Mouse (Mus musculus) erythroblast, embryonic 14.5 days (primary cell): ENCODE data around the gene Cacfd1. TPM values are rescaled to one million over a fixed set of nuclear protein-coding genes. Genes with fewer than 3 reads are reported as not detected.

Experiments
- H3K27me3 ChIP-seq: 2 replicates; pipeline ENCODE4 v1.6.1; 2012; ENCODE audit warnings: inconsistent platforms; ENCODE audit not compliant: control insufficient read depth
- H3K36me3 ChIP-seq: 2 replicates; pipeline ENCODE4 v1.6.1; 2012; ENCODE audit warnings: mild to moderate bottlenecking, inconsistent platforms; ENCODE audit not compliant: control insufficient read depth
- H3K4me1 ChIP-seq: 2 replicates; pipeline ENCODE4 v1.6.1; 2012; ENCODE audit warnings: inconsistent platforms; ENCODE audit not compliant: control insufficient read depth
- H3K4me3 ChIP-seq: replicated peaks from 2 replicates; pipeline ENCODE3; 2012; ENCODE audit warnings: moderate library complexity, mild to moderate bottlenecking, inconsistent platforms
- H3K9me3 ChIP-seq: 2 replicates; pipeline ENCODE4 v1.6.1; 2012; ENCODE audit warnings: low read length, inconsistent platforms, mixed read lengths; ENCODE audit not compliant: control insufficient read depth
- GATA1 ChIP-seq: IDR thresholded peaks from 2 replicates; pipeline ENCODE4 v1.6.1; 2012; ENCODE audit warnings: low read length, inconsistent platforms, mixed read lengths
- TAL1 ChIP-seq: IDR thresholded peaks from 3 replicates; pipeline ENCODE4 v1.6.1; 2012; ENCODE audit warnings: low read length, inconsistent platforms, mixed read lengths
- polyA plus RNA-seq: library from polyadenylated mRNA; stranded (reverse); fragments of >175 nt; gene quantifications from 2 replicates; pipeline ENCODE4 v1.2.3, GENCODE M21; 2012

Gene Cacfd1
- polyA plus RNA-seq, 1 experiment = 0.16 TPM

DNA sequence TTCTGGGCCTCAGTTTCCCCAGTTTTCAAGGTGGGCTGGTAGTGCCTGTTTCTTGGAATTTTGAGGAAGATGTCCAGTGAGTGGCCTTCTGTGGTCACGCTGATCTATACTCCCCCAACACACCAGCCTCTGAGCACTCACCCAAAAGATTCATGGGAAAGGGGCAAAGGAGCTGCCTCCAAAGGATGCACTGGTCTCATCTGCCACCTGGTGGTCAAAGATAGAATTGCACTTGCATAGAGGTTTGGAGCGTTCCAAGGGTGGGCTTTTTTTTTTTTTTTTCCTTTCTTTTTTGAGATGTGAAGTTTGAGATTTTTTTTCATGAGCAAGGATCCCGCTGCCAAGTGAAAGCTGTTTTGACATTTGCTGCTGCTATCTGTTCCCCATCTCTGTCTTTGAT, 28.9 kb downstream of the Cacfd1 start:
- Histone ChIP-seq H3K27me3 (no peaks in the 10 kb centered on the region), H3K9me3 (no peaks in the 10 kb centered on the region), H3K4me1 (peaks cover 2% of the 10 kb centered on the region), H3K36me3 (no peaks in the 10 kb centered on the region), H3K4me3 (no peak overlapping the region)
- no peak for TF ChIP-seq GATA1
- TF ChIP-seq TAL1 = no peak

DNA sequence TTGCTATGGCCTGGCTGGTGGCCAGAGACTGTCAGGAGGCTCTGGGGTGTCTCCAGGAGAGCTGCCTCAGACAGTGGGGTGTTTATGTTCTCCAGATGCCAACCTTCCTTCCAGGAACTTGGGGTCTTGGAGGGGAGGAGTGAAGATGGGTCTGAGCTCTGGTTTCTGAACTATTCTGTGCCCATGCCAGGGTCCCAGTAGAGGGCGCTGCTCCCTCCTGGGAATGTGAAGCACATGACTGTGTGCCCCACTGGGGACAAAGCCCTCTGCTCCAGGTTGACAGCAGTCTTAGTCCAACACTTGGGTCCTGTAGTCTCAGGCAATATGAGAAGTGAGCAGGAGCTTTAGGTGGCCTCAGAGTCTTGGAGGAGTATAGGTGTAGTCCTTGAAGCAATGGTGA, 29.6 kb downstream of the Cacfd1 start:
- Histone ChIP-seq H3K27me3 (no peaks in the 10 kb centered on the region), H3K4me3 (no peak overlapping the region), H3K9me3 (no peaks in the 10 kb centered on the region), H3K36me3 (no peaks in the 10 kb centered on the region), H3K4me1 (peaks cover 2% of the 10 kb centered on the region)
- TF ChIP-seq TAL1 (no peak), GATA1 (no peak)

DNA sequence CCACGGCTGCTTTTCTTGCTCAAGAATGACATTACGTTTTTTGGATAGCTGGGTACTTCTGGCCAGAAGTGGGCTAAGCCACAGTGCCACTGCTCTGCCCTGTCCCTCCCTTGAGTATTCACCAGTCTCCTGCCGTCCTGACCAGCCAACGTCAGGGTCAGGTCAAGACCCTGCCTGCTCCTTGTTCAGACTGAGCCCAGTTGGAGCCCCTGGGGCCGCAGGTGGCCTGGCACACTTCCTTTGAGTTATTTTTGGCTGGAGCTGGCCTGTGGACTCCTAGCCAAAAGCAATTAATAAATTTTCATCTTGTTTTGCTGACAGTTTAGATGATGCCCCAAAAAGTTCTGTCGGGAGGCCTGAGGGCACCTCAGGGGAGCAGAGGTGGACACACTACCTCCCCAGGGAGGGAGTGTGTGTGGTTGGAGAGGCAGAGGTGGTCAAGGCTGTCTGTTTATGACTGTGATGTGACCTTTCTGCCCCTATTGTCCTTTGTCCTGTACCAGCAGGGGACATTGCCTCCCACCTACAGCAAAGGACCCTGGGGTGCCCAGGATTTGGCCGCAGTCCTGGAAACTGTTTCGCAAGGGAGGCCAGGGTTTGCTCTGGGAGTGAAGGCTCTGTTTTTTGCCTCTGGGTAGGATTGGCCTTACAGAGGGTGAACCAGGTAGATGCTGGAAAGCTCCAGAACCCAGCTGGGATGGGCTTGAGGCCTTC, 32.6 kb downstream of the Cacfd1 start:
- no peaks in the 10 kb centered on the region for H3K27me3 ChIP-seq

DNA sequence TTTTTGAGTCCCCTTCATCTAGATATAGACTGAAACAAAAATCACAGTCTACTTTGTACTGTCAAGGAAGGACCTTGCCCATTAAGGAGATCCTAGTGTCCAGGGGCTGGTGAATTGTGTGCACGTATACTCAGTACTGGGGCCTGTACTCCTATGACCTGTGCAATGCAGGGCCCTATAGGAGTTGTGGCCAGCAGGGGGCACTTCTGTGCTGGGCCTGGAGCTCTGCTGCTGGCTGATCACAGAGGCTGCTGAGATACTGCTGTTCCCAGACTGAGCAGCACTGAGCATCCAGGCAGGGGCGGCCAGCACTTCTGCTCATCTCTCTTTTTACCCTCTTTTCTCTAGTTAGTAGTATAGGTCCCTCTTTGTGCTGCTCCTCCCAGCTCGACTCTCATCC, 33.7 kb downstream of the Cacfd1 start:
- Histone ChIP-seq H3K27me3 (no peaks in the 10 kb centered on the region), H3K4me1 (no peaks in the 10 kb centered on the region), H3K9me3 (no peaks in the 10 kb centered on the region), H3K4me3 (no peak overlapping the region), H3K36me3 (no peaks in the 10 kb centered on the region)
- no peak for TF ChIP-seq GATA1
- TF ChIP-seq TAL1 = no peak

More for the DNA sequence above, 32.6 kb downstream of the Cacfd1 start:
- no peaks in the 10 kb centered on the region for H3K9me3 ChIP-seq
- H3K4me1 ChIP-seq = no peaks in the 10 kb centered on the region
- TF ChIP-seq GATA1 (no peak), TAL1 (no peak)
- H3K4me3 ChIP-seq = no peak overlapping the region
- no peaks in the 10 kb centered on the region for H3K36me3 ChIP-seq

DNA sequence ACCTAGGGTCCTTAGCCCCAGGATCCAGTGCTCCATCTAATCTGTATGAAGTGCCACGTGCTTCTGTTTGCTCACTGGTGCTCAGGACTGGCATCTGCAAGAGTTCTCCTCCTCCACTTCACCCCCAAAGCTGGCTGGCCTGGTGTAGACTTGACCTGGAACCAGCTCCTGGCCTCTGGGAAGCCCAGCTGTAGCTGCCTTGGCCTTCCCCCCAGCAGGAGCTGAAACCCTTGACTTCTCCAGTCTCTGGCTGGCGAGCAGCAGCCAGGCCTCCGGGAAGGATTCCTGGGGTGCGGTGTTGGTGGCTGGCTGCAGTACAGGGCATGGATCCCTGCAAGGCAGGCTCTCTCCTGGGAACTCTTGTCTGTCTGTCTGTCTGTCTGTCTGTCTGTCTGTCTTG, 34.4 kb downstream of the Cacfd1 start:
- Histone ChIP-seq H3K27me3 (no peaks in the 10 kb centered on the region), H3K4me3 (no peak overlapping the region), H3K36me3 (no peaks in the 10 kb centered on the region), H3K4me1 (no peaks in the 10 kb centered on the region), H3K9me3 (no peaks in the 10 kb centered on the region)
- TF ChIP-seq GATA1 (no peak), TAL1 (no peak)

DNA sequence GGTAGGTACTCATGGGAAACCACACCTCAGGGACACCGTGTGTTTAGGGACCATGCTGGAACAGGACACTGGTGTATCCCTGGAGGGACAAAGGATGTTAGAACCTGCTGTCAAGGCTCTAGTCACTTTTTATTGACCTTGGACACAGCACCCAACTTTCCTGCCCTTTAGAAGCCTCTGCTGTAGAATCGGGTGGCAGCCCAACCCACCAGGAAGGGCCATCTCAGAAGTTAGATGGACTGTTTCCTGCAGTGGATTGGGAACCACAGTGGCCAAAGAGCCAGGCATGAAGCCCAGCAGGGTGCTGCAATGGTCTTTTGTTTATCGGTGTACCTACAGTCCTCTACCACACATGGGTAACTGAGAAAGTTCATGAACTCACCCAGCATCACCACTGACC, 34.9 kb downstream of the Cacfd1 start:
- no peaks in the 10 kb centered on the region for H3K27me3 ChIP-seq
- H3K9me3 ChIP-seq = no peaks in the 10 kb centered on the region
- H3K4me3 ChIP-seq = no peak overlapping the region
- H3K4me1 ChIP-seq = no peaks in the 10 kb centered on the region
- no peaks in the 10 kb centered on the region for H3K36me3 ChIP-seq
- no peak for TF ChIP-seq GATA1
- no peak for TF ChIP-seq TAL1

DNA sequence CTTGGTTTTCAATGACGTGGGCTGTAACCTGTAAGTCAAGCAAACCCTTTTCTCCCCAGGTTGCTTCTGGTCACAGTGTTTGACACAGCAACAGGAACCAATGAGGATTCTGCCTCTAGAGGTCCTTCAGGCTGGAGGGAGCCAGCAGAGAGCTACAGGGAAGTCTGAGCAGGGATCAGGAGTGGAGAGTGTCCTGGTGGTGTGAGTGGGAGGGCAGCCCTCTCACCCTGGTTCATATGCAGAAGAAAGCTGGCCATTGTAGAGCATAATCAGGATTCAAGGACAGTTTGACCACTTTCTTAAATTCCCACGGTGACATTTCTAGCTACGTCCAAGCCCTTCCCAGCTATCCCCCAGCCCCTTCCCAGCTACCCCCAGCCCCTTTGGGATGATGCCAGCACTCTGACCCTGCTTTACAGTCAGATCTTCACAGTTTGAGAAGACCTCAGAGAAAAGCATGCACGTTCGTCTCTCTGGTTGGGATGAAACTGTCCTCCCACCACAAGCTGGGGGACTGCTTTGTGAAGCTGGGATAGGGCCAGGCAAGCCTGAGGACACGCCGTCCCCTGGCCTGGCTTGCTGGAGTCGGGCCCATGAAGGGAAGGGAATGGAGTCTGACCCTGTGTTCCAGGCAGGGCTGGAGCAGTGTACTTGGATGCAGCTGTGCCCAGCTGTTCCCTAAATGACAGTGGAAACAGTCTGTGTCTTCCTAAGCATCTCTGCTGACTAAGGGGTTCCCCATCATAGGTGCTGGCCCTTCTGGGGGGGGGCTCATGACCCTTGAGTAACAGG, 36.4 kb downstream of the Cacfd1 start:
- TF ChIP-seq TAL1 (no peak), GATA1 (no peak)
- no peaks in the 10 kb centered on the region for H3K27me3 ChIP-seq
- H3K36me3 ChIP-seq = no peaks in the 10 kb centered on the region
- no peaks in the 10 kb centered on the region for H3K9me3 ChIP-seq
- no peak overlapping the region for H3K4me3 ChIP-seq
- H3K4me1 ChIP-seq = no peaks in the 10 kb centered on the region

DNA sequence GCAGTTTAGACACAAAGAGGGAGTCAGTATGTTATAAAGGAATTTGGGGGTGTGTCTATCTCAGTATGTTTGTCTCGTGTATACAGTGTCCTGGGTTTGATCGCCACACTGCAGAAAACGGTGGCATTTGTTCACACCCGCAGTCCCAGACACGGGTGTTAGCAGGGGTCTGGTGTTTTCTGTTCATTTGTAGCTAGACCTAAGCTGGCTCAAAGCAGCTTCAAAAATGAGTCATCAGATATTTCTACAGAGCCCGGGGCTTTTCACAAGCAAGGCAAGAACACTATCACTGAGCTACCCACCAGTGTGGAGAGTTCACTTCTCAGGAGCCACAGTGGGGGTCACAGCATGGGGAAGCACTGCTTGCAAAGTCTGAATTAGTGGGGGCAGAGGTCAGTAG, 39.7 kb downstream of the Cacfd1 start:
- H3K4me1 ChIP-seq = no peaks in the 10 kb centered on the region
- no peaks in the 10 kb centered on the region for H3K9me3 ChIP-seq
- no peaks in the 10 kb centered on the region for H3K36me3 ChIP-seq
- no peaks in the 10 kb centered on the region for H3K27me3 ChIP-seq
- no peak for TF ChIP-seq TAL1
- TF ChIP-seq GATA1 = no peak
- H3K4me3 ChIP-seq = no peak overlapping the region

DNA sequence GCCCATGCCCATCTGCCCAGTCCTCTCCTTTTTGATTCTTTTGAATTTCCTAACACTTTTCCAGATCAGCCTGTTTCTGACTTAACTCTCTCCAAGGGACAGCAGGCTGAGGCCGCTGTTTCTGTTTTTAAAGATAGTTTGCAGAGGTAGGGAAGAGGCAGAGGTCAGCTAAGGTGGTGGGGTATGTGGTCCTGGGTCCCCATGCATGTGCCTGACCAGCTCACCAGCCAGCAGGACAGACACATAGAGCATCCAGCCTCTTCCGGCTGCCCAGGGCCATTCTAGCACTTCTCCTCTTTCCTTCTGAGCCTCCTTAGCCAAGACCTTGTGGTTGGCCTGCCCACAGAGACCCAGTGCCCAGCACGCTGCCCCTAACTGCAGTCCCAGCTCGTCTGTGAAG, 48.5 kb downstream of the Cacfd1 start:
- no peaks in the 10 kb centered on the region for H3K36me3 ChIP-seq
- H3K9me3 ChIP-seq = no peaks in the 10 kb centered on the region
- no peaks in the 10 kb centered on the region for H3K27me3 ChIP-seq
- TF ChIP-seq TAL1 = no peak
- no peak for TF ChIP-seq GATA1
- no peaks in the 10 kb centered on the region for H3K4me1 ChIP-seq
- H3K4me3 ChIP-seq = no peak overlapping the region
